8 mouse cellular contexts compared by ENCODE assay signal in genomic region chr9:65890143-65890628, GRCm38 (mm10). TPM values are rescaled to one million over a fixed set of nuclear protein-coding genes. Genes with fewer than 3 reads are reported as not detected.
DNase-seq lines count a peak whose midpoint lies in the region; ATAC-seq and TF ChIP-seq lines count a peak whose summit lies in the region.

Gene Pclaf (plus strand): TSS chr9:65890237.

- DNase-seq in CD4-positive helper T cell, adult 2 months (ENCODE audit: low read depth, low spot score), result peak; percentile 84
- DNase-seq in adrenal gland, postnatal 14 days, result peak; percentile 85
- peak; percentile 80 to 81 for DNase-seq in heart, postnatal 10 days
- peak; percentile 74 for DNase-seq in large intestine, adult 2 months (ENCODE audit: low read depth, low spot score)
- DNase-seq in lung, postnatal 0 days (ENCODE audit: low spot score), result peak; percentile 92
- DNase-seq in ovary, postnatal 10 days (ENCODE audit: low spot score), result peak; percentile 31
- DNase-seq in thymus, postnatal 10 days (ENCODE audit: low spot score in 2 of 2), result peak; percentile 63

- no peak within 1 kb of the TSS for H3K27ac ChIP-seq in forebrain, embryonic 13.5 days
- H3K27ac ChIP-seq in lung, postnatal 0 days (ENCODE audit: low read length), result no peak within 1 kb of the TSS

- no peak for TF ChIP-seq EP300 in lung, postnatal 0 days (IDR thresholded peaks at IDR 0.05)

- WGBS in forebrain, embryonic 13.5 days, result 0% methylated on average over 21 of the region's 21 CpGs
- WGBS in large intestine, adult 2 months, result under 1% methylated on average over 21 of the region's 21 CpGs
- under 1% methylated on average over 21 of the region's 21 CpGs for WGBS in lung, postnatal 0 days

- no peaks in the 10 kb centered on the region for H3K9me3 ChIP-seq in forebrain, embryonic 13.5 days (replicated peaks)
- H3K9me3 ChIP-seq in lung, postnatal 0 days (ENCODE audit: low read length), result no peaks in the 10 kb centered on the region

- ATAC-seq in forebrain, embryonic 13.5 days, result peak; percentile 93
- peak; percentile 99 for ATAC-seq in lung, postnatal 0 days

- no peaks in the 10 kb centered on the region for H3K27me3 ChIP-seq in forebrain, embryonic 13.5 days
- no peaks in the 10 kb centered on the region for H3K27me3 ChIP-seq in lung, postnatal 0 days (replicated peaks; ENCODE audit: insufficient read depth, low read length)

- intact Hi-C loops in heart, postnatal 10 days (cut with DNase I), result no loop called here

- H3K36me3 ChIP-seq in forebrain, embryonic 13.5 days (ENCODE audit: poor library complexity, severe bottlenecking), result peaks cover 24% of the 10 kb centered on the region
- no peaks in the 10 kb centered on the region for H3K36me3 ChIP-seq in lung, postnatal 0 days (ENCODE audit: insufficient read depth, low read length)

- H3K9ac ChIP-seq in forebrain, embryonic 13.5 days, result peak within 1 kb of the TSS; percentile 66
- 0 out of 2 replicates have a peak within 1 kb of the TSS, but pooled peaks have one; percentile 12 for H3K9ac ChIP-seq in lung, postnatal 0 days (replicated peaks; ENCODE audit: low read depth)

- H3K4me1 ChIP-seq in forebrain, embryonic 13.5 days, result peaks cover 22% of the 10 kb centered on the region
- H3K4me1 ChIP-seq in lung, postnatal 0 days (ENCODE audit: insufficient read depth, low read depth, low read length), result no peaks in the 10 kb centered on the region

- H3K4me2 ChIP-seq in forebrain, embryonic 13.5 days, result peak within 1 kb of the TSS; percentile 78
- H3K4me2 ChIP-seq in lung, postnatal 0 days (replicated peaks; ENCODE audit: low read depth, low read length), result peak within 1 kb of the TSS; percentile 77

- H3K4me3 ChIP-seq in forebrain, embryonic 13.5 days, result peak within 1 kb of the TSS; percentile 58
- peak within 1 kb of the TSS; percentile 41 for H3K4me3 ChIP-seq in lung, postnatal 0 days (ENCODE audit: low read depth, low read length)

- no peak for TF ChIP-seq CTCF in lung, postnatal 0 days (IDR thresholded peaks at IDR 0.05)

RNA-seq across cellular contexts. Expression of gene Pclaf, which starts in this region (rescaled TPM):
- 16.7 and 19.6 TPM in 2 replicates for total RNA-seq in adrenal gland, postnatal 14 days (2021)
- 166 and 189 TPM in 2 replicates for polyA plus RNA-seq in forebrain, embryonic 13.5 days (2015; fragmentation: Nextera tagmentation; extraction: Ambion mirVana)
- 10 to 100 TPM; 12.4 to 12.6 TPM for total RNA-seq in heart, postnatal 10 days (2021)
- 20.0 and 21.2 TPM in 2 replicates for polyA plus RNA-seq in large intestine, adult 2 months (2012; rRNA removed)
- 9.9 and 15.5 TPM in 2 replicates for polyA plus RNA-seq in lung, postnatal 0 days (2015; fragmentation: Nextera tagmentation; extraction: Ambion mirVana)

Comparison
In these comparisons a context has a peak if more than half of its experiments do, and no peak if none do; other contexts are left out.
1. DNase-seq: peak in every context shown above with its lines; median percentile 92 in lung, postnatal 0 days; 85 in adrenal gland, postnatal 14 days; 84 in CD4-positive helper T cell, adult 2 months; 80 in heart, postnatal 10 days; 74 in large intestine, adult 2 months; 63 in thymus, postnatal 10 days; 31 in ovary, postnatal 10 days.